Mouse (Mus musculus) bone marrow, adult 2 months (tissue): ENCODE data around the gene Slc17a9.

Source experiments
- CTCF ChIP-seq: fragments of 200-500 bp; IDR thresholded peaks from 2 replicates; pipeline ENCODE4 v1.5.1; 2011; ENCODE audit warnings: low read length, control low read depth; ENCODE audit not compliant: control insufficient read depth, insufficient read depth
- POLR2A ChIP-seq: fragments of 200-500 bp; IDR thresholded peaks from 2 replicates; pipeline ENCODE4 v1.6.1; 2011; ENCODE audit warnings: low read depth, mild to moderate bottlenecking, control low read depth, low read length, borderline replicate concordance; ENCODE audit not compliant: control insufficient read depth

GRCm38 (mm10) chr2:180765713-180766112 is 40.6 kb downstream of the Slc17a9 start:
- TF ChIP-seq CTCF, result no peak
- no peak for TF ChIP-seq POLR2A
